Mouse (Mus musculus) liver, embryonic 14.5 days (tissue): ENCODE measurements around the gene Polr1d.

ENCODE experiments used
- CTCF ChIP-seq: IDR thresholded peaks from 2 replicates; pipeline ENCODE4 v1.5.1; 2016; ENCODE audit warnings: antibody characterized with exemption, low read depth, control low read depth
- EP300 ChIP-seq: IDR thresholded peaks from 2 replicates; pipeline ENCODE4 v1.6.1; 2016; ENCODE audit warnings: antibody characterized with exemption, low read depth

- TF ChIP-seq CTCF: no peak
- TF ChIP-seq EP300: no peak
Measured at GRCm38 (mm10) chr5:147060024-147060423, 16.8 kb upstream of the Polr1d start.
